In the genomic region with DNA sequence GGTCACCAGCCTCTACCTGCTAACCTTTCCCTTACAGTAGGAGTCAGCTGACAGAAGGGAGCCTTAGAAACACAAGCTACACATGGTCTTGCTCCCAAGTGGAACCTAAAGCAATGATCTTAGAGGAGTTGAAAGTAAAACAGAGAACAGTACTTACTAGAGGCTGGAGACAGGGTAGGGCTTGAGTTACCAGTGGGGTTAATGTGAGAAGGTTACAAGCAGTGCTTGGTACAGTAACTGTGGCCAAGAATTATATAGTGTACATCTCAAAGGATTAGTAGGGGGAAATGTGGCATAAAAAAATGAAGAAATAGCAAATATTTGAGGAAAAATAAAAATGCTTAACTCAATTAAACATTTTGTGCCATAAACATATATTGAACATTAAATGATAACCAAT, we compare ENCODE assay signal across 24 mouse cellular contexts.
DNase-seq lines count a peak whose midpoint lies in the region; ATAC-seq and TF ChIP-seq lines count a peak whose summit lies in the region.
"Had no signal": no experiment of that assay in that cellular context is flagged by ENCODE, and none has a peak within 500 bp of the region (broad histone marks: within the 10 kb centered on the region; RNA-seq: fewer than 3 reads in every experiment).

No protein-coding gene starts in this region.

- TF ChIP-seq RAD21 in CH12.LX (IDR thresholded peaks at IDR 0.05; ENCODE audit: low read depth, low read length), result no peak

- H3K36me3 ChIP-seq in embryonic facial prominence, embryonic 13.5 days, result no peaks in the 10 kb centered on the region
- H3K36me3 ChIP-seq in embryonic facial prominence, embryonic 10.5 days (replicated peaks), result no peaks in the 10 kb centered on the region
- no peaks in the 10 kb centered on the region for H3K36me3 ChIP-seq in limb, embryonic 13.5 days
- no peaks in the 10 kb centered on the region for H3K36me3 ChIP-seq in limb, embryonic 10.5 days
- no peaks in the 10 kb centered on the region for H3K36me3 ChIP-seq in CH12.LX (replicated peaks in 1 of 2; ENCODE audit: control insufficient read depth in 1 of 2, insufficient read depth in 1 of 2, low read length in 1 of 2)
- H3K36me3 ChIP-seq in limb, embryonic 15.5 days, result no peaks in the 10 kb centered on the region
- H3K36me3 ChIP-seq: embryonic facial prominence, embryonic 12.5 days; embryonic facial prominence, embryonic 15.5 days; forebrain, embryonic 10.5 days; forebrain, embryonic 12.5 days had no signal

- H3K4me2 ChIP-seq in embryonic facial prominence, embryonic 13.5 days, result no peak overlapping the region
- no peak overlapping the region for H3K4me2 ChIP-seq in limb, embryonic 13.5 days (replicated peaks)
- H3K4me2 ChIP-seq in CH12.LX (ENCODE audit: insufficient read depth, low read depth, poor library complexity, severe bottlenecking), result peak overlapping the region; percentile 13; the same call in 1 of the 2 replicates
- H3K4me2 ChIP-seq in limb, embryonic 15.5 days, result no peak overlapping the region
- H3K4me2 ChIP-seq: embryonic facial prominence, embryonic 12.5 days; embryonic facial prominence, embryonic 15.5 days; forebrain, embryonic 12.5 days had no signal

- H3K4me1 ChIP-seq in embryonic facial prominence, embryonic 13.5 days, result peaks cover 20% of the 10 kb centered on the region
- peaks cover 14% of the 10 kb centered on the region for H3K4me1 ChIP-seq in embryonic facial prominence, embryonic 10.5 days
- peaks cover 20% of the 10 kb centered on the region for H3K4me1 ChIP-seq in limb, embryonic 13.5 days
- peaks cover 23% of the 10 kb centered on the region for H3K4me1 ChIP-seq in limb, embryonic 10.5 days
- peaks cover 0 to 13% of the 10 kb centered on the region in 2 experiments; a peak in 2 of 4 replicates for H3K4me1 ChIP-seq in CH12.LX (ENCODE audit: control insufficient read depth in 1 of 2, insufficient read depth in 2 of 2)
- peaks cover 7% of the 10 kb centered on the region for H3K4me1 ChIP-seq in limb, embryonic 15.5 days

- in situ Hi-C loops in CH12.LX (cut with MboI; ENCODE audit: low pct_ligation_motif_present, low pct_unique_long_range_greater_than_20kb, low sequenced_read_pairs), result no loop called here

- no peak for TF ChIP-seq CTCF in CH12.LX (conservative IDR thresholded peaks at IDR 0.05 in 1 of 2, IDR thresholded peaks at IDR 0.05 in 1 of 2; ENCODE audit: low read depth in 2 of 2, low read length in 2 of 2)

- H3K9me3 ChIP-seq in embryonic facial prominence, embryonic 13.5 days, result no peaks in the 10 kb centered on the region
- no peaks in the 10 kb centered on the region for H3K9me3 ChIP-seq in embryonic facial prominence, embryonic 10.5 days
- no peaks in the 10 kb centered on the region for H3K9me3 ChIP-seq in limb, embryonic 13.5 days
- H3K9me3 ChIP-seq in limb, embryonic 10.5 days (replicated peaks), result no peaks in the 10 kb centered on the region
- no peaks in the 10 kb centered on the region for H3K9me3 ChIP-seq in CH12.LX (replicated peaks; ENCODE audit: low read length)
- no peaks in the 10 kb centered on the region for H3K9me3 ChIP-seq in limb, embryonic 15.5 days
- H3K9me3 ChIP-seq: embryonic facial prominence, embryonic 12.5 days; embryonic facial prominence, embryonic 15.5 days; forebrain, embryonic 10.5 days; forebrain, embryonic 12.5 days had no signal

- peak overlapping the region; percentile 74 for H3K27ac ChIP-seq in embryonic facial prominence, embryonic 13.5 days
- no peak overlapping the region for H3K27ac ChIP-seq in embryonic facial prominence, embryonic 10.5 days (replicated peaks)
- H3K27ac ChIP-seq in limb, embryonic 13.5 days, result peak overlapping the region; percentile 28
- H3K27ac ChIP-seq in limb, embryonic 10.5 days, result no peak overlapping the region
- H3K27ac ChIP-seq in CH12.LX (ENCODE audit: insufficient read depth, low read depth), result no peak overlapping the region
- peak overlapping the region; percentile 33; the same call in 1 of the 2 replicates for H3K27ac ChIP-seq in limb, embryonic 15.5 days
- H3K27ac ChIP-seq: embryonic facial prominence, embryonic 12.5 days; forebrain, embryonic 10.5 days; forebrain, embryonic 12.5 days had no signal

- no peak for ATAC-seq in embryonic facial prominence, embryonic 13.5 days (ENCODE audit: insufficient number of reproducible peaks, insufficient read depth, low FRiP score, low TSS enrichment, low read depth)
- ATAC-seq in limb, embryonic 13.5 days (ENCODE audit: low FRiP score, low read depth), result peak; percentile 79
- no peak for ATAC-seq in limb, embryonic 15.5 days (ENCODE audit: insufficient number of reproducible peaks, low FRiP score, low TSS enrichment, low read depth)
- ATAC-seq: CD4-positive, CD25-positive, alpha-beta regulatory T cell, adult 4 months had no signal

- TF ChIP-seq POLR2A in CH12.LX (IDR thresholded peaks at IDR 0.05; ENCODE audit: low read depth, low read length), result no peak

- no peak for DNase-seq in embryonic facial prominence, embryonic 10.5 days (ENCODE audit: low spot score)
- no peak for DNase-seq in limb, embryonic 10.5 days (ENCODE audit: low spot score)
- no peak for DNase-seq in CH12.LX (ENCODE audit: extremely low read depth)
- DNase-seq in thymus, postnatal 36 days, result no peak
- DNase-seq in testis, postnatal 14 days (ENCODE audit: low spot score), result no peak
- DNase-seq: adrenal gland, adult 2 months; adrenal gland, postnatal 10 days; adrenal gland, postnatal 25 days; B cell, adult 2 months; cerebellum, adult 11 months; cerebellum, adult 18-20 months; cerebellum, adult 8-10 months; cerebellum, adult 9-11 months; cerebellum, postnatal 14 days; cerebellum, postnatal 36 days had no signal

- no peak for TF ChIP-seq EP300 in CH12.LX (IDR thresholded peaks at IDR 0.05; ENCODE audit: low read length)

- no peaks in the 10 kb centered on the region for H3K27me3 ChIP-seq in embryonic facial prominence, embryonic 13.5 days
- no peaks in the 10 kb centered on the region for H3K27me3 ChIP-seq in embryonic facial prominence, embryonic 10.5 days (replicated peaks; ENCODE audit: low read depth, poor library complexity, severe bottlenecking)
- no peaks in the 10 kb centered on the region for H3K27me3 ChIP-seq in limb, embryonic 13.5 days
- no peaks in the 10 kb centered on the region for H3K27me3 ChIP-seq in limb, embryonic 10.5 days (ENCODE audit: low read depth, poor library complexity, severe bottlenecking)
- no peaks in the 10 kb centered on the region for H3K27me3 ChIP-seq in CH12.LX (replicated peaks)
- H3K27me3 ChIP-seq in limb, embryonic 15.5 days, result no peaks in the 10 kb centered on the region
- H3K27me3 ChIP-seq: embryonic facial prominence, embryonic 12.5 days; embryonic facial prominence, embryonic 15.5 days; forebrain, embryonic 12.5 days had no signal

- H3K9ac ChIP-seq in embryonic facial prominence, embryonic 13.5 days, result no peak overlapping the region
- no peak overlapping the region for H3K9ac ChIP-seq in limb, embryonic 13.5 days
- no peak overlapping the region for H3K9ac ChIP-seq in CH12.LX (ENCODE audit: insufficient read depth, low read depth)
- no peak overlapping the region for H3K9ac ChIP-seq in limb, embryonic 15.5 days
- H3K9ac ChIP-seq: embryonic facial prominence, embryonic 12.5 days; embryonic facial prominence, embryonic 15.5 days; forebrain, embryonic 12.5 days had no signal

- H3K79me2 ChIP-seq in CH12.LX (replicated peaks; ENCODE audit: control insufficient read depth, extremely low read depth, insufficient read depth, poor library complexity, severe bottlenecking), result no peaks in the 10 kb centered on the region

- dilution Hi-C loops in CH12.LX (cut with MboI; ENCODE audit: extremely low pct_ligation_motif_present, extremely low pct_unique_long_range_greater_than_20kb, low sequenced_read_pairs), result no loop called here

- H3K4me3 ChIP-seq in embryonic facial prominence, embryonic 13.5 days, result no peak overlapping the region
- no peak overlapping the region for H3K4me3 ChIP-seq in embryonic facial prominence, embryonic 10.5 days
- no peak overlapping the region for H3K4me3 ChIP-seq in limb, embryonic 13.5 days
- no peak overlapping the region for H3K4me3 ChIP-seq in limb, embryonic 10.5 days
- H3K4me3 ChIP-seq in CH12.LX (replicated peaks in 1 of 3; ENCODE audit: low read depth in 2 of 3, low read length in 2 of 3, poor library complexity in 1 of 3), result no peak overlapping the region
- H3K4me3 ChIP-seq in limb, embryonic 15.5 days, result no peak overlapping the region
- H3K4me3 ChIP-seq: embryonic facial prominence, embryonic 12.5 days; embryonic facial prominence, embryonic 15.5 days; erythroblast, embryonic 14.5 days; forebrain, embryonic 10.5 days; forebrain, embryonic 12.5 days had no signal

TF ChIP-seq in CH12.LX, 34 proteins besides CTCF, POLR2A, EP300 and RAD21:
- no peak for TF ChIP-seq PAX5 (IDR thresholded peaks at IDR 0.05; ENCODE audit: low read length)
- TF ChIP-seq BHLHE40 (IDR thresholded peaks at IDR 0.05; ENCODE audit: low read depth, low read length), result no peak
- no peak for TF ChIP-seq JUN (IDR thresholded peaks at IDR 0.05; ENCODE audit: insufficient read depth, low read depth, low read length)
- no peak for TF ChIP-seq ELF1 (IDR thresholded peaks at IDR 0.05; ENCODE audit: low read depth, low read length)
- TF ChIP-seq USF1 (IDR thresholded peaks at IDR 0.05; ENCODE audit: low read depth, low read length), result no peak
- no peak for TF ChIP-seq POLR2AphosphoS2 (IDR thresholded peaks at IDR 0.05; ENCODE audit: low read depth, low read length)
- TF ChIP-seq MYC (IDR thresholded peaks at IDR 0.05; ENCODE audit: low read depth, low read length), result no peak
- TF ChIP-seq KAT2A (IDR thresholded peaks at IDR 0.05; ENCODE audit: insufficient replicate concordance, low read length), result no peak
- TF ChIP-seq ZMIZ1 (IDR thresholded peaks at IDR 0.05; ENCODE audit: low read depth, low read length), result no peak

Comparison
In these comparisons a context has a peak if more than half of its experiments do, and no peak if none do; other contexts are left out.
1. H3K27ac ChIP-seq: peak in embryonic facial prominence, embryonic 13.5 days (single experiment), limb, embryonic 13.5 days (single experiment) and limb, embryonic 15.5 days (single experiment); none in embryonic facial prominence, embryonic 10.5 days (single experiment), limb, embryonic 10.5 days (single experiment) and CH12.LX (single experiment).